Mouse (Mus musculus): ENCODE data around the gene Tnp2. TPM values are rescaled to one million over a fixed set of nuclear protein-coding genes. Genes with fewer than 3 reads are reported as not detected.

The Tnp2 gene
- polyA plus RNA-seq, 2 experiments from 2014 or later: 5.7 to 6.3 TPM

- no peak for ATAC-seq
Measured at GRCm38 (mm10) chr16:10787548-10788058, 857 bp downstream of the Tnp2 start.

DNA sequence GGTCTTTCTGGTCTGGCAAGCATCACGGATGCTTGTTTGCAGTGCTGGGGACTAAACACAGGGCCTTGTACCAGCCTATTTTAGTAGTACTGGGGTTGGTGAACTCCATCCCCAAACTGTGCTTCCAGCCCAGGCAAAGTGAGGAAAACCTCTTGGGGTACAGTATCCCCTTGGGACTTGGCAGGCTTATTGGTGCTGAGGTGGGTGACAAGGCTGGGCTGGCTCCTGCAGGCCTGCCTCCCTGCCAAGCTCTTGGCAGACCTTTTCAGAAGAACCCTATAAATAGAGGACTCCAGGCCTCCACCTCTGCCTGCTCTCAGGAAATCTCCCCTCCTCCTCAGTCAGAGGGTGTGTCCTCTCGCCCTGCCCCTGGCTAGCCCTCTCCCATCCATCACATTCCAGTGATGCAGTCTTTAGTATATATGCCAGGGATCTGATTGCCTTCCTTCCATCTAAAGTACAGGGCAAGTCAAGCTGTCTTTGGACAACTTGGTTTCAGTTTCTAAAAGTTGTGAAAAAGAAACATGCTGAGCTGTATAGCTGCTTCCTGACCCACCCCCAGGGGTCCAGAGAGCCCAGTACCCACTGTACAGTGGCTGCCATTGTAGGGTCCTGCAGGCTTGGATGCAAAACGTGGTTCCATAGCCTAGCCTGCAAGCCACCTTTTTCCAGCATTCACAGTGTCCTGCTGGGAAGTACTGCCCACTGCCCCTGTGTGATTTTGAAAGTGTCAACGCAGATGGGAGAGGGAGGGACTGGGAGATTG lies 1.5 kb downstream of the Tnp2 start:
- no peak for ATAC-seq

GRCm38 (mm10) chr16:10786288-10786687 lies 2.2 kb downstream of the Tnp2 start:
- ATAC-seq: peak; percentile 50

DNA sequence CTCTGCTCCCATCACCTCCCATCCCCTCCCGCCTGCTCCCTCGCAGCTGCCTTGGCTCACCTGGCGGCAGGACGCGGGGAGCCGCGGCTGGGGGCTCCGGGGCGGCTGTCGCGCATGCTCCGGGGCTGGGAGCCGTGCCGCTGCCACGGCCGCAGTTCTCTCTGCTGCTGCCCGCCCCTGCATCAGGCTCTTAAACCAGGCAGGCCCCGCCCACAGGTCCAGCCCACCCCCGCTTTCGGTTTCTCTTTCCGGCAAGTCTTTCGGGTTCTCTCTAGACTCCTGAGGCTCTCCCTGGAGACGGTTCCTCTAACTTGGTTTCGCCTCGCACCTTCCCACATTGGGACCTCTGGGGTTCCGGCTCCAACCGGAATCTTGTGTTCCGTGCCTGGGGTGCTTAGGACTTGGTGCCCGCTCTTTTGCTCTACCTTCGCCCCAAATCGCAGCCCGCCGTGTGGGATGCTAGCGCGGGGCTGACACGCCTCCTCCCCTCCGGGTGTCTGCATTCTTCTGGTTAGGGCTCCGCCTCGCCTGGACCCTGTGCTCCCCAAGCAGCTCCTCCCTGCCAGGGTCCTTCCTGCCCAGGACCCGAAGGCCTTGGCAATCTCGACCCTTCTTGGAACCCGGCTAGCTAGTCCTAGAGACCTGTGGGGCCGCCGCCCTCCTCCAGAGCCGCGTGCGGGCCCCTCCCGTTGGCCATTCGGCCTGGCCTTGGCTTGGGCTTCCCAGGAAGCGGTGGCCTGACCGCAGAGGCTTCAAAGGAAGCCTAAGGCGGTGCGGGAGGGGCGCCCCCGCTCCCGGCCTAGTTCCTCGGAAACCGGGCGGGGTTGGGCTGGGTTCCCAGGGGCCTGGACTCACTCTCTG lies 2.9 kb downstream of the Tnp2 start, which contains the start of gene Socs1:
Gene Socs1, minus strand, starts transcription at position 166 of the 861 bp plus-strand sequence.
- peak; percentile 37 for ATAC-seq

GRCm38 (mm10) chr16:10784793-10785370 lies 3.6 kb downstream of the Tnp2 start:
- ATAC-seq: peak; percentile 27

GRCm38 (mm10) chr16:10783883-10784792 lies 4.3 kb downstream of the Tnp2 start:
- ATAC-seq: no peak

- ATAC-seq: no peak
Measured at GRCm38 (mm10) chr16:10783451-10783850, 5.0 kb downstream of the Tnp2 start.

DNA sequence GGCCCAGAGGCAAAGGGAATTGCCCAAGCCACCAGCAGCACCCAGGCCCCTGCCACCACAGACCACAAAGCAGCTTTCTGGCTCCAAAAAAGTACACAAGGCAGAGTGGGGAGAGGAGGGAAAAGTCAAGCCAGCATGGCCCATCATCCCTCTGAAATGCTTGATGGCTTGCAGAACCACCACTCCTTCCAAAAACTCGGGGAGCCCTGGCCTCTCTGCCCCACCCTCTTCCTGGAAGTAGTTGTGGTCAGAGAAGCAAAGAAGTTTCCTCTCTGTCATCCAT lies 5.4 kb downstream of the Tnp2 start:
- no peak for ATAC-seq

DNA sequence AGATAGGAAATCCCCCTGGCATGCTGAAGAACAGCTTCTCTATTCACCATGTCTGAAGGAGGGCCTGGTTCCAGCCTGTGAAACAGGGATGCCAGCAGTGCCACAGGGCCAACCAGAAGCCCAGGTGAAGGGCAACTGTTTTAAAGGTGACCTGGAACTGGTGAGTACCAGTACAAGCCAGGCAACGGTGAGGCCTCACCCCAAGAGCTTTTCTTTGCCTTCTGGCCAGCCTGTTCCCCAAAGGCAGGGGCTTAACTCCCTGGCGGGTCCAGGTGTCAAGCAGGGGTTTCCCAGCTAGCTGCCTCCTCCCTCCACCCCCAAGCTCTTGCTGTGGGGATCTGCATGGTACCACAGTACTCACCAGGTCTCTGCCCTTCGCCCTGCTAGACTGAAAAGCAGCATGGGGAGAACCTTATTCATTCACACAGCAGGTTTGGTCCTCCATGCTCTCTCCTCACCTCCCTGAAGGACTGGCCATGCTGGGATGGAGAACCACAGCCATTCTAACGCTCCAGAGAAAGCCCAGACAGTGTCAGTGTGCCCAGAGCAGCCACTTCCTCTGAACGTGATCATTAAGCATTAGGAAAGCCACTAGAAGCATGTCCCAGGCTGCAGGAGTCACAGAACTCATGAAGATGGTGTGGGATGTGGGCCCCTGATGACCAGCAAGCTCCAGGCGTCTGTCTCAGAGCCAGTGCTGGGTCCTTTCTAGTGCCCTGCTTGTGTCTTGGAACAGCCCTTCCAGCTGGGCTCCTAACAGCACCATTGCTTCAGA lies 5.9 kb downstream of the Tnp2 start:
- ATAC-seq: no peak

GRCm38 (mm10) chr16:10781862-10782371 lies 6.5 kb downstream of the Tnp2 start:
- peak; percentile 4 for ATAC-seq

DNA sequence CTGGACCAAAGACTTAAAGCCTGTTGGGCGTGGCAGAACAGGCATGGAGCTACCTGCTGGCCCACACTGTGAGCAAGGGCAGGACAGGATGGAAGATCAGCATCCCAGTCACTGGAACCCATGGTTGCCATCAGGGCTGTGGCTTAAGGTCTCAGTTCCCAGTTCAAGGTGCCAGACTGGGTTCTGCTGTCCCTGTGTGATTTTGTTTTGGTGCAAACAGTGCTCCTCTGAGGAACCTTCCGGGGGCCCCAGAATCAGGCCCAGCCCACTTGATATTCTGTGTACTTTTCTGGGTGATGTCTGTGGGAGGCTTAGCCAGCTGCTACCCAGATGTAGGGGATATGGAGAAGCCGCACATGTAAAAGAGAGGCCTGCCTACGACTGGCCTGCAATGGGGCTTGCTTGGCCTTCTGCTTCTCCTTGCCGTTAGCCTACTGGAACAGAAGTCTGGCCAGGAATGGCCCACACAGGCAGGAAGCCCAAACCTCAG lies 7.8 kb downstream of the Tnp2 start:
- no peak for ATAC-seq

GRCm38 (mm10) chr16:10777579-10778160 lies 10.8 kb downstream of the Tnp2 start:
- ATAC-seq: no peak

DNA sequence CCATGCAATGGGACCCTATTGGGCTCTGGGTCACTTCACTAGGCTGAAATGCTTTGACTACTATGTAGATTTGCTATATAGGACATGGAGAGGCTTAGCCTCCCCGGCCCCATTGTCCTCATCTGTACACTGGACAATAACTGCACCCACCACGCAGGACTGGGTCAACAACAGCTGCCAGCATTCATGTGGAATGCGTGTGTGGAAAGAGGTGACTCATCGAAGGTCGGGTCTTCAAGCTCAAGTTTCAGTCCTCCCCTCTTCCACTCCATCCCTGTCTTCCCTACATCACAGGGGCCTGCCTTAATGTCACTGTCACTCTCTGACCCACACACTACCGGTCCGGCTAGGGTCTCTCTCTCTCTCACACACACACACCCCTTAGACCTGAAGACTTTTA lies 12.1 kb downstream of the Tnp2 start:
- no peak for ATAC-seq

DNA sequence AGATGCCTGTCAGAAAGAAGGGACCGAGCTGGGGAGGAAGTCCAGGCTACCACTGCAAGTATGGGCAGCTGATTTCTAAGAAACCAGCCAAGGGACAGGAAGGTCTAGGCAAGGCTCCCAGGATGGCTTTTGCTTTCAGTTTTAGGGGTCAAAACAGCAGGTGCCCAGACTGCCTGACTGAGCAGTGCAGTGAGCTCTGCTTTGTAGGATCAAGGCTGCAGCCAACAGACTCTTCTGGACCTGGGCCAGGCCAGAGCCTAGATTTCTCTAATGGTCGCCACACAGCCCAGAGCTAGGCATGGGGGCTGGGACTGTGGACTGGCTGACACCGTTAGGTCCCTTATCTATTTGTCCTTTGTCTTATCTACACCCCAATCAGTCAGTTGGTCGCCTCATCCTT lies 13.7 kb downstream of the Tnp2 start:
- peak; percentile 6 for ATAC-seq

DNA sequence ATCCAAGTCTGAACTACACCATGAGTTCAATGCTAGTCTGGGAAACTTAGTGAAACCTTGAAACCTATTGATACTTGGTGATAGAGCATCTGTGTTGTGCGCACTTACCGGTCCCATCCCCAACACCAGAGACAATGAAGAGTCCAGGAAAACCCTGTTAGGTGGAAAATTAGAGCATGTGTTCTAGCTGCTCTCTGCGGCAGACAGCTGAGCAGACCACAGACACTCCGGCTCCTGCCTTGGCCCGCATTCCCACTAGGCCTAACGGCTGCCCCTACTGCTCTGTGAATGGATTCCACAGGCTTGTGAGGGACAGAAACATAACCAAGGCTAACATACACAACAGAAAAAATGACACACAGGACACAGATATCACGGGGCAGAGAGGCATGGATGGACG lies 14.9 kb downstream of the Tnp2 start:
- ATAC-seq: no peak

- ATAC-seq: peak; percentile 80
Measured at GRCm38 (mm10) chr16:10771769-10772510, 16.5 kb downstream of the Tnp2 start.

DNA sequence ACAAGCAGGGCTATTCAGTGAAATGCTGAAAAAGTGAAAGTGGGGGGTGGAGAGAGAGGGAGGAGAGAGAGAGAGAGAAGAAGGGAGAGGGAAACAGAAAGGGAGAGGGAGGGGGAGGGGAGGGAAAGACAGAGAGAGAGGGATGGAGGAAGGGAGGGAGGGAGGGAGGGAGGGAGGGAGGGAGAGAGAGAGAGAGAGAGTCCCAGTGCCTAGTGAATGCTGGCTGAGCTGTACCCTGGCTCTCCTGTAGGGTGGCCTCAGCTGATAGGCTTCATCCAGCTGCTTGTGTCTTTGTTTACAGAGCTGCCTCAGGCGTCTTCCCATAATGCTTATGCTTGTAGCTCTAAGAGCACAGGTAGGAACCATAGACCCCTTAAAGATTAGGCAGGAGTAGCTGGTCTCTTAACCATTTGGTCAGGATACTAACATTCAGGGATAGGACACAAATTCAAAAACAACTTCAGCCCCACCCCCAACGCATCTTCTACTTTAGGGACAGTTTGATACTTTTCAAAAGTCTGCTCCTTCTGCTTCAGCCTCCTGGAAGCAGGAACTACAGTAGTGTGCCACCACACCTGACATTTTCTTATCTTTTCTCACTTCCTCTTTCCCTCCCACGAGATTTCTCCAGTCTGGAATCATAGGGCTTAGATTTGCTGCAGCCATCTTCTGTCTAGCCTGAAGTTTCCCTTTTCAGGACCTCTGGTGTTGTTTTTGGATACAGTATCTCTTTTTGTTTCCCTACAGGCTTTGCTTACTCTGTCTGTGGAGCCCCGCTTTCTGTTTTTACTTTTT lies 17.7 kb downstream of the Tnp2 start:
- no peak for ATAC-seq

DNA sequence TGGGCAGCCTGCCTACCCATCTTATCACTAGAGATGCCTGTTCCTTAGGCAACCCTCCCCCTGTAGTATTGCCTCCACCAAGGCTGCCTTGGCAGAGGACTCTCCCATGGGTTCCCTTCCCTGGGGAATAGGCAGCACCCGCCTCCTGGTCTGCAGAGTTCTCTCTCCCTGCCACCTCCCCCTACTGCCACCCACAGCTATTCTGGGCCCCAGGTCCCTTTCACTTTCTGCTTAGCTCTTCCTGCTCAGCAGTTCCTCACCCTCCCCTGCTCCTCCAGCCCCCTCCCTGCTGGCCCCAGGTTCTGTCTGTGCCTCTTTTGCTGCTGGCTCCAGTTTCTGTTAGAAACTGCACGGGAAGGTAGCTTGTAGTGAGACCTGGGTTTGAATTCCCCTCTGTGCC lies 18.8 kb downstream of the Tnp2 start:
- peak; percentile 72 for ATAC-seq

DNA sequence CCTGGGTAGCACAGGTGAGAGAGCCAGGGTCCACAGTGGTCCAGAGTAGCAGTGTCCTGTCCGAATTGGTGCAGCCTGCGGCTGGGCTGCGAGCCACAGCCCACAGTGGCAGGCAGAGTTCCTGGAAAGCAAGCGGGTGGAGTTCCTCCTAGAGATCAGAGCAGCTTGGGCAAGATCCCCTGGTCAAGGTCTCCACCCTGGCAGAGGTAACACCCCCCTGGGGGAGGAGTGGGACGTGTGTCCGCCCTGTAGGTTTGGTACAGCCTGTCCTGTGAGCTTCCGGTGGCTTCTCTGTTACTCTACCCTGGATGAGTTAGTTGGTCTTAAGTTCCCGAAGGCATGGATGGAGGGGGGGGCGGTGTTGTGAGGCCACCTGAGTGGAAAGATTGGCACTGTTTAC lies 19.6 kb downstream of the Tnp2 start:
- no peak for ATAC-seq
